ENCODE assay signal across 8 mouse cellular contexts in the genomic region with DNA sequence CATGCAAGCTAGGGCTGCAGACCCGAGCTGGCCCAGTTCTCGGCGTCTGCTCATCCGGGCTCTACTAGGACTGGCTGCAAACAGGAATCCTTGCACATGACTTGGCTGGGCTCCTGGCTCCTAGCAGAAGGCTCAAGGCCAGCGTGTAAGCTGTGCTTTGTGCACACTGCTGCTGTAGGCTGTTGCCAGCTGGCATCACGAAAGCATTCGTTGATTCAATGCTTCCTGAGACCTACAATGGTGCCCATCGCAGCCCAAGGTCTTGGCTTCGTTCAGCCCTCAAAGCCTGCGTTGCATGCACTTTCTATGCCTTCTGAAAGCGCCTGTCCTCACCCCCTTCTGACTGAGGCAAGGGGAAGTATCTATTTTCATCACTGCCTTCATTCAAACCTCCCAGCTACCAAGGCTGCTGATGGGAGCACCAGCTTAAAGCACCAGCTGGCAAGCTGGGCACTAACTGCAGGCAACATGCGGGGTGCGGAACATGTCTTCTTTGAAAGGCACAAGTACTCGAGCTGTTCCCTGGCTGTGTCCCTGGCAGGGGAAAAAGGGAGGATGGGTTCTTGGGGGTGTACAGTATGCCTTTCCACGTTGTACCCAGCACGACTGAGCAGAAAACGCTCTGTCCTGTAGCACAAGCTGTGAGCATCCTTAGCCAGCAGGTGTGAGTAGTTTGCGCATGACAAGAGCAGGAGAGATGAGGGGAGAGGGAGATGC. TPM values are rescaled to one million over a fixed set of nuclear protein-coding genes. Genes with fewer than 3 reads are reported as not detected.
DNase-seq lines count a peak whose midpoint lies in the region; ATAC-seq and TF ChIP-seq lines count a peak whose summit lies in the region.

No protein-coding gene starts in this region.

- peak; percentile 92 for ATAC-seq in forebrain, embryonic 15.5 days (replicated peaks)
- ATAC-seq in liver, embryonic 16.5 days (ENCODE audit: low read depth): no peak

- no peaks in the 10 kb centered on the region for H3K27me3 ChIP-seq in forebrain, embryonic 15.5 days
- H3K27me3 ChIP-seq in liver, embryonic 16.5 days (ENCODE audit: control insufficient read depth, insufficient read depth, low read depth, low read length): no peaks in the 10 kb centered on the region

- H3K4me1 ChIP-seq in forebrain, embryonic 15.5 days: peaks cover 43% of the 10 kb centered on the region
- H3K4me1 ChIP-seq in liver, embryonic 16.5 days (ENCODE audit: control insufficient read depth, low read depth, low read length): peaks cover 36% of the 10 kb centered on the region

- WGBS in forebrain, embryonic 15.5 days: 30% methylated on average over 18 of the region's 18 CpGs
- WGBS in liver, embryonic 16.5 days (ENCODE audit: insufficient replicate concordance): 57% methylated on average over 18 of the region's 18 CpGs

- intact Hi-C loops in heart, postnatal 14 days (cut with DNase I): loop anchor here (5.0 kb wide), 1 partner anchor 39 kb away; the partner anchor contains the start of gene Elmo2

- H3K4me2 ChIP-seq in forebrain, embryonic 15.5 days (replicated peaks): peak overlapping the region; percentile 92
- H3K4me2 ChIP-seq in liver, embryonic 16.5 days (ENCODE audit: low read depth, low read length): peak overlapping the region; percentile 93; the same call in 1 of the 2 replicates

- peak overlapping the region; percentile 63 for H3K9ac ChIP-seq in forebrain, embryonic 15.5 days (replicated peaks)
- no peak overlapping the region for H3K9ac ChIP-seq in liver, embryonic 16.5 days (ENCODE audit: low read depth, low read length)

- H3K4me3 ChIP-seq in forebrain, embryonic 15.5 days: peak overlapping the region; percentile 79
- peak overlapping the region; percentile 82; the same call in 1 of the 2 replicates for H3K4me3 ChIP-seq in liver, embryonic 16.5 days (ENCODE audit: low read depth, low read length)

- H3K9me3 ChIP-seq in forebrain, embryonic 15.5 days: no peaks in the 10 kb centered on the region
- no peaks in the 10 kb centered on the region for H3K9me3 ChIP-seq in liver, embryonic 16.5 days (replicated peaks; ENCODE audit: control insufficient read depth, low read length)

- peak overlapping the region; percentile 98 for H3K27ac ChIP-seq in forebrain, embryonic 15.5 days (replicated peaks)
- no peak overlapping the region for H3K27ac ChIP-seq in liver, embryonic 16.5 days (ENCODE audit: low read length)

- peak; percentile 5 for DNase-seq in 416B (ENCODE audit: low read depth)
- peak; percentile 97 for DNase-seq in brain, embryonic 14.5 days (ENCODE audit: low read depth)
- DNase-seq in heart, postnatal 14 days: peak; percentile 80 to 88
- peak; percentile 92 for DNase-seq in layer of hippocampus, adult 11-12 months (ENCODE audit: low spot score)
- DNase-seq in ovary, postnatal 14 days (ENCODE audit: low spot score): peak; percentile 68
- DNase-seq in thymus, postnatal 36 days: no peak

- no peak for TF ChIP-seq CTCF in brain, embryonic 14.5 days (IDR thresholded peaks at IDR 0.05; ENCODE audit: borderline replicate concordance, extremely low read depth, insufficient read depth, insufficient read length)

- no peak for TF ChIP-seq POLR2A in brain, embryonic 14.5 days (IDR thresholded peaks at IDR 0.05; ENCODE audit: borderline replicate concordance, extremely low read depth, insufficient read depth, insufficient read length, poor library complexity, severe bottlenecking)

- peaks cover 31% of the 10 kb centered on the region for H3K36me3 ChIP-seq in forebrain, embryonic 15.5 days
- peaks cover 9% of the 10 kb centered on the region for H3K36me3 ChIP-seq in liver, embryonic 16.5 days (ENCODE audit: control insufficient read depth, insufficient read depth)

RNA-seq across cellular contexts. Expression of gene Slc35c2, which starts 0.8 kb away (rescaled TPM):
- 62.3 and 78.7 TPM in 2 replicates for polyA plus RNA-seq in brain, embryonic 14.5 days (2012; rRNA removed)
- 61.4 and 68.7 TPM in 2 replicates for polyA plus RNA-seq in forebrain, embryonic 15.5 days (2015; fragmentation: Nextera tagmentation; extraction: Ambion mirVana)
- 10 to 100 TPM; 16.9 to 17.4 TPM for total RNA-seq in heart, postnatal 14 days (2021)
- 37.9 and 47.2 TPM in 2 replicates for polyA plus RNA-seq in liver, embryonic 16.5 days (2015; fragmentation: Nextera tagmentation; extraction: Ambion mirVana)

RNA-seq across cellular contexts. Expression of gene Elmo2, which starts 37.8 kb away (rescaled TPM):
- polyA plus RNA-seq in brain, embryonic 14.5 days (2012; rRNA removed): 114 and 125 TPM in 2 replicates
- 99.6 and 101 TPM in 2 replicates for polyA plus RNA-seq in forebrain, embryonic 15.5 days (2015; fragmentation: Nextera tagmentation; extraction: Ambion mirVana)
- total RNA-seq in heart, postnatal 14 days (2021): 10 to 100 TPM; 22.2 to 25.1 TPM
- 15.9 and 16.3 TPM in 2 replicates for polyA plus RNA-seq in liver, embryonic 16.5 days (2015; fragmentation: Nextera tagmentation; extraction: Ambion mirVana)

RNA-seq across cellular contexts. Expression of gene Cdh22, which starts 53.8 kb away (rescaled TPM):
- polyA plus RNA-seq in brain, embryonic 14.5 days (2012; rRNA removed): 14.7 and 25.7 TPM in 2 replicates
- 6.0 and 6.1 TPM in 2 replicates for polyA plus RNA-seq in forebrain, embryonic 15.5 days (2015; fragmentation: Nextera tagmentation; extraction: Ambion mirVana)
- total RNA-seq in heart, postnatal 14 days (2021): under 1 TPM; 0.17 to 0.22 TPM
- not detected in 2 replicates for polyA plus RNA-seq in liver, embryonic 16.5 days (2015; fragmentation: Nextera tagmentation; extraction: Ambion mirVana)

Comparison
In these comparisons a context has a peak if more than half of its experiments do, and no peak if none do; other contexts are left out.
1. DNase-seq: peak in 416B (single experiment), brain, embryonic 14.5 days (single experiment), heart, postnatal 14 days (2 of 2), layer of hippocampus, adult 11-12 months (single experiment) and ovary, postnatal 14 days (single experiment); none in thymus, postnatal 36 days (0 of 2).